Mouse (Mus musculus): ENCODE data around the gene Kank2. TPM values are rescaled to one million over a fixed set of nuclear protein-coding genes. Genes with fewer than 3 reads are reported as not detected.
A peak's percentile ranks its signal among the peaks of the same experiment; 100 is the strongest.

The Kank2 gene
- total and polyA plus RNA-seq, 3 experiments, result 7.6 to 16.3 TPM; not detected in 1

GRCm38 (mm10) chr9:21751347-21751746 lies 47.2 kb downstream of the Kank2 start:
- Histone ChIP-seq H3K9ac (ENCODE audit: control insufficient read depth, low read depth, low read length, poor library complexity, severe bottlenecking) (no peak overlapping the region), H3K4me3 (ENCODE audit: control insufficient read depth in 1 of 2, insufficient read depth in 1 of 2, low read depth in 2 of 2, low read length in 2 of 2) (no peak overlapping the region), H3K27ac (ENCODE audit: control insufficient read depth, low read depth, low read length) (no peak overlapping the region), H3K27me3 (ENCODE audit: control insufficient read depth in 1 of 2, insufficient read depth in 2 of 2, low read length in 2 of 2) (no peaks in the 10 kb centered on the region), H3K9me3 (replicated peaks; ENCODE audit: insufficient read depth, low read length) (no peaks in the 10 kb centered on the region), H3K79me2 (ENCODE audit: control insufficient read depth, insufficient read depth, low read length, poor library complexity) (no peaks in the 10 kb centered on the region), H3K4me1 (ENCODE audit: control insufficient read depth in 1 of 2, insufficient read depth in 2 of 2, low read length in 2 of 2) (peaks cover 10 to 14% of the 10 kb centered on the region in 2 experiments), H3K36me3 (ENCODE audit: control insufficient read depth in 1 of 2, insufficient read depth in 2 of 2, low read length in 2 of 2) (peaks cover 8 to 25% of the 10 kb centered on the region in 2 experiments)
- peak; percentile 53 for DNase-seq (ENCODE audit: low read depth, low spot score)
- TF ChIP-seq SIN3A (IDR thresholded peaks at IDR 0.05; ENCODE audit: low read length) (no peak), MAZ (IDR thresholded peaks at IDR 0.05; ENCODE audit: low read depth, low read length) (no peak), POLR2AphosphoS5 (IDR thresholded peaks at IDR 0.05; ENCODE audit: borderline replicate concordance, low read depth, low read length) (no peak), SMC3 (IDR thresholded peaks at IDR 0.05; ENCODE audit: low read depth, low read length) (peak; percentile 20; the same call in 1 of the 2 replicates)

GRCm38 (mm10) chr9:21750370-21750769 lies 48.2 kb downstream of the Kank2 start:
- no peaks in the 10 kb centered on the region for H3K9me3 ChIP-seq (replicated peaks; ENCODE audit: insufficient read depth, low read length)
- H3K9ac ChIP-seq (ENCODE audit: control insufficient read depth, low read depth, low read length, poor library complexity, severe bottlenecking), result no peak overlapping the region
- no peaks in the 10 kb centered on the region for H3K79me2 ChIP-seq (ENCODE audit: control insufficient read depth, insufficient read depth, low read length, poor library complexity)
- H3K36me3 ChIP-seq (ENCODE audit: control insufficient read depth in 1 of 2, insufficient read depth in 2 of 2, low read length in 2 of 2), result peaks cover 8 to 28% of the 10 kb centered on the region in 2 experiments
- peaks cover 10 to 14% of the 10 kb centered on the region in 2 experiments for H3K4me1 ChIP-seq (ENCODE audit: control insufficient read depth in 1 of 2, insufficient read depth in 2 of 2, low read length in 2 of 2)
- H3K27me3 ChIP-seq (ENCODE audit: control insufficient read depth in 1 of 2, insufficient read depth in 2 of 2, low read length in 2 of 2), result no peaks in the 10 kb centered on the region
- H3K4me3 ChIP-seq (ENCODE audit: control insufficient read depth in 1 of 2, insufficient read depth in 1 of 2, low read depth in 2 of 2, low read length in 2 of 2), result no peak overlapping the region
- no peak for DNase-seq (ENCODE audit: low read depth, low spot score)
- no peak overlapping the region for H3K27ac ChIP-seq (ENCODE audit: control insufficient read depth, low read depth, low read length)
- no peak for TF ChIP-seq TCF12 (IDR thresholded peaks at IDR 0.05; ENCODE audit: low read depth, low read length)
- TF ChIP-seq E2F4 (IDR thresholded peaks at IDR 0.05; ENCODE audit: borderline replicate concordance, low read depth, low read length), result 0 out of 2 replicates have a peak, but pooled peaks have one; percentile 43
- 0 out of 2 replicates have a peak, but pooled peaks have one; percentile 3 for TF ChIP-seq SMC3 (IDR thresholded peaks at IDR 0.05; ENCODE audit: low read depth, low read length)
- TF ChIP-seq NRF1 (IDR thresholded peaks at IDR 0.05; ENCODE audit: insufficient read depth, low read depth, low read length, poor library complexity, severe bottlenecking), result no peak
- no peak for TF ChIP-seq BHLHE40 (IDR thresholded peaks at IDR 0.05; ENCODE audit: borderline replicate concordance, low read depth, low read length)
- no peak for TF ChIP-seq ZC3H11A (IDR thresholded peaks at IDR 0.05; ENCODE audit: low read depth, low read length)
- no peak for TF ChIP-seq MYC (IDR thresholded peaks at IDR 0.05; ENCODE audit: low read depth, low read length)
- TF ChIP-seq SIN3A (IDR thresholded peaks at IDR 0.05; ENCODE audit: low read length), result no peak
- no peak for TF ChIP-seq MYB (IDR thresholded peaks at IDR 0.05; ENCODE audit: low read depth, low read length)
- TF ChIP-seq ETS1 (IDR thresholded peaks at IDR 0.05; ENCODE audit: low read depth, low read length), result no peak
- TF ChIP-seq GATA1 (IDR thresholded peaks at IDR 0.05; ENCODE audit: low read depth, low read length), result no peak
- no peak for TF ChIP-seq RCOR1 (IDR thresholded peaks at IDR 0.05; ENCODE audit: low read depth, low read length)
- TF ChIP-seq POLR2AphosphoS2 (IDR thresholded peaks at IDR 0.05; ENCODE audit: low read length), result peak; percentile 70
- TF ChIP-seq MAZ (IDR thresholded peaks at IDR 0.05; ENCODE audit: low read depth, low read length), result no peak
- TF ChIP-seq ZMIZ1 (IDR thresholded peaks at IDR 0.05; ENCODE audit: low read depth, low read length), result no peak
- TF ChIP-seq MXI1 (IDR thresholded peaks at IDR 0.05; ENCODE audit: low read depth, low read length), result no peak
- peak in 1 of 2 experiments; percentile 22; a peak in 1 of 4 replicates for TF ChIP-seq POLR2A (IDR thresholded peaks at IDR 0.05; ENCODE audit: control insufficient read depth in 1 of 2, insufficient read depth in 1 of 2, low read depth in 1 of 2, low read length in 2 of 2, poor library complexity in 1 of 2)
- no peak for TF ChIP-seq KAT2A (conservative IDR thresholded peaks at IDR 0.05; ENCODE audit: low read depth, low read length)

All from MEL (cell line).